Mouse (Mus musculus) neural tube, embryonic 13.5 days (tissue): ENCODE data around the gene Tgm1. TPM values are rescaled to one million over a fixed set of nuclear protein-coding genes. Genes with fewer than 3 reads are reported as not detected.

Source experiments
- ATAC-seq: fragments of 200-750 bp; cut with Nextera tagmentation; 2 replicates; pipeline ENCODE4 v1.8.0; 2017; ENCODE audit warnings: low read depth, mild to moderate bottlenecking, moderate TSS enrichment, moderate library complexity
- H3K27ac ChIP-seq: fragments of 300-500 bp; sonication (generic); replicated peaks from 2 replicates; pipeline ENCODE4 v1.5.1; 2015; ENCODE audit warnings: moderate library complexity, mild to moderate bottlenecking, inconsistent platforms
- H3K27me3 ChIP-seq: fragments of 300-500 bp; sonication (generic); 2 replicates; pipeline ENCODE4 v1.6.1; 2015; ENCODE audit warnings: mild to moderate bottlenecking, inconsistent platforms
- H3K36me3 ChIP-seq: fragments of 300-500 bp; sonication (generic); 2 replicates; pipeline ENCODE4 v1.6.1; 2015; ENCODE audit warnings: mild to moderate bottlenecking, inconsistent platforms
- H3K4me1 ChIP-seq: fragments of 300-500 bp; sonication (generic); replicated peaks from 2 replicates; pipeline ENCODE4 v1.6.1; 2015; ENCODE audit warnings: inconsistent platforms
- H3K4me2 ChIP-seq: fragments of 300-500 bp; sonication (generic); 2 replicates; pipeline ENCODE4 v1.6.1; 2015; ENCODE audit warnings: inconsistent platforms, mild to moderate bottlenecking, moderate library complexity
- H3K4me3 ChIP-seq: fragments of 300-500 bp; sonication (generic); 2 replicates; pipeline ENCODE4 v1.5.1; 2015; ENCODE audit warnings: mild to moderate bottlenecking, inconsistent platforms
- H3K9ac ChIP-seq: fragments of 300-500 bp; sonication (generic); 2 replicates; pipeline ENCODE4 v1.6.1; 2015; ENCODE audit warnings: moderate library complexity, mild to moderate bottlenecking, inconsistent platforms
- H3K9me3 ChIP-seq: fragments of 300-500 bp; sonication (generic); 2 replicates; pipeline ENCODE4 v1.6.1; 2016; ENCODE audit warnings: inconsistent platforms
- WGBS: fragments of 180-500 bp; shearing (Covaris S2); methylation state at CpG from one replicate; pipeline ENCODE4 v1.1.7; 2015; 5-methylcytosine and 5-hydroxymethylcytosine counted together
- polyA plus RNA-seq: library from polyadenylated mRNA; unstranded; fragments of >200 nt; fragmentation: Nextera tagmentation; extraction: Ambion mirVana; gene quantifications from 2 replicates; pipeline ENCODE4 v1.2.1, GENCODE M21; 2015

Tgm1 gene
- polyA plus RNA-seq, 1 experiment from 2014 or later, result 0.66 TPM

GRCm38 (mm10) chr14:55702761-55703160 lies 11.0 kb downstream of the Tgm1 start:
- H3K27me3 ChIP-seq, result no peaks in the 10 kb centered on the region
- H3K9me3 ChIP-seq, result no peaks in the 10 kb centered on the region
- H3K4me2 ChIP-seq, result no peak overlapping the region
- H3K4me3 ChIP-seq, result no peak overlapping the region
- 59% methylated on average over 6 of the region's 6 CpGs for WGBS
- no peak overlapping the region for H3K9ac ChIP-seq
- ATAC-seq, result no peak
- H3K36me3 ChIP-seq, result no peaks in the 10 kb centered on the region
- no peaks in the 10 kb centered on the region for H3K4me1 ChIP-seq
- no peak overlapping the region for H3K27ac ChIP-seq

GRCm38 (mm10) chr14:55701131-55701530 lies 12.6 kb downstream of the Tgm1 start:
- Histone ChIP-seq H3K9ac (no peak overlapping the region), H3K9me3 (no peaks in the 10 kb centered on the region), H3K27ac (no peak overlapping the region), H3K36me3 (no peaks in the 10 kb centered on the region), H3K4me1 (no peaks in the 10 kb centered on the region), H3K4me2 (no peak overlapping the region), H3K4me3 (no peak overlapping the region), H3K27me3 (no peaks in the 10 kb centered on the region)
- no peak for ATAC-seq
- 75% methylated on average over 9 of the region's 9 CpGs for WGBS

GRCm38 (mm10) chr14:55697226-55697625 lies 16.5 kb downstream of the Tgm1 start:
- no peak overlapping the region for H3K9ac ChIP-seq
- H3K4me2 ChIP-seq, result no peak overlapping the region
- H3K27me3 ChIP-seq, result no peaks in the 10 kb centered on the region
- no peak for ATAC-seq
- H3K4me3 ChIP-seq, result no peak overlapping the region
- no peaks in the 10 kb centered on the region for H3K9me3 ChIP-seq
- WGBS, result 87% methylated on average over 4 of the region's 4 CpGs
- H3K27ac ChIP-seq, result no peak overlapping the region
- no peaks in the 10 kb centered on the region for H3K36me3 ChIP-seq
- no peaks in the 10 kb centered on the region for H3K4me1 ChIP-seq

- H3K27ac ChIP-seq, result no peak overlapping the region
- no peak overlapping the region for H3K4me3 ChIP-seq
- ATAC-seq, result no peak
- H3K4me1 ChIP-seq, result no peaks in the 10 kb centered on the region
- H3K9me3 ChIP-seq, result no peaks in the 10 kb centered on the region
- H3K9ac ChIP-seq, result no peak overlapping the region
- H3K4me2 ChIP-seq, result no peak overlapping the region
- WGBS, result 81% methylated on average over 10 of the region's 10 CpGs
- H3K27me3 ChIP-seq, result no peaks in the 10 kb centered on the region
- no peaks in the 10 kb centered on the region for H3K36me3 ChIP-seq
Observed at GRCm38 (mm10) chr14:55689433-55689832, 24.3 kb downstream of the Tgm1 start.

- H3K27me3 ChIP-seq, result no peaks in the 10 kb centered on the region
- peaks cover 14% of the 10 kb centered on the region for H3K4me1 ChIP-seq
- peak overlapping the region; percentile 92 for H3K4me2 ChIP-seq
- H3K4me3 ChIP-seq, result peak overlapping the region; percentile 81
- peak; percentile 40; the same call in 1 of the 2 replicates for ATAC-seq
- peak overlapping the region; percentile 61 for H3K9ac ChIP-seq
- H3K36me3 ChIP-seq, result peaks cover 31% of the 10 kb centered on the region
- no peaks in the 10 kb centered on the region for H3K9me3 ChIP-seq
- H3K27ac ChIP-seq, result peak overlapping the region; percentile 79; the same call in 1 of the 2 replicates
- 24% methylated on average over 3 of the region's 3 CpGs for WGBS
Observed at GRCm38 (mm10) chr14:55682118-55682493, 31.6 kb downstream of the Tgm1 start.

- Histone ChIP-seq H3K36me3 (peaks cover 38% of the 10 kb centered on the region), H3K9me3 (no peaks in the 10 kb centered on the region), H3K4me3 (peak within 1 kb of the TSS; percentile 81), H3K4me1 (peaks cover 14% of the 10 kb centered on the region), H3K4me2 (peak within 1 kb of the TSS; percentile 92), H3K9ac (peak within 1 kb of the TSS; percentile 78), H3K27ac (peak within 1 kb of the TSS; percentile 79), H3K27me3 (no peaks in the 10 kb centered on the region)
- under 1% methylated on average over 66 of the region's 66 CpGs for WGBS
- peak; percentile 99 for ATAC-seq
Observed at GRCm38 (mm10) chr14:55681160-55682117, 32.3 kb downstream of the Tgm1 start, which contains the start of gene Tinf2. Tinf2 (minus strand) TSS chr14:55681820.

GRCm38 (mm10) chr14:55677615-55678014 lies 36.1 kb downstream of the Tgm1 start:
- no peaks in the 10 kb centered on the region for H3K9me3 ChIP-seq
- H3K4me1 ChIP-seq, result peaks cover 19% of the 10 kb centered on the region
- ATAC-seq, result no peak
- WGBS, result 88% methylated on average over 4 of the region's 4 CpGs
- no peak overlapping the region for H3K27ac ChIP-seq
- H3K36me3 ChIP-seq, result peaks cover 52% of the 10 kb centered on the region
- H3K4me3 ChIP-seq, result no peak overlapping the region
- no peak overlapping the region for H3K4me2 ChIP-seq
- H3K27me3 ChIP-seq, result no peaks in the 10 kb centered on the region
- H3K9ac ChIP-seq, result no peak overlapping the region

GRCm38 (mm10) chr14:55672741-55673060 lies 41.0 kb downstream of the Tgm1 start:
- no peak for ATAC-seq
- Histone ChIP-seq H3K4me2 (peak overlapping the region; percentile 77), H3K27ac (no peak overlapping the region), H3K4me1 (peaks cover 31% of the 10 kb centered on the region), H3K27me3 (no peaks in the 10 kb centered on the region), H3K9ac (peak overlapping the region; percentile 83), H3K36me3 (peaks cover 36% of the 10 kb centered on the region), H3K9me3 (no peaks in the 10 kb centered on the region), H3K4me3 (peak overlapping the region; percentile 72)
- 82% methylated on average over 7 of the region's 7 CpGs for WGBS

- peaks cover 31% of the 10 kb centered on the region for H3K4me1 ChIP-seq
- peak within 1 kb of the TSS; percentile 87 for H3K27ac ChIP-seq
- no peaks in the 10 kb centered on the region for H3K27me3 ChIP-seq
- peak within 1 kb of the TSS; percentile 77 for H3K4me2 ChIP-seq
- H3K36me3 ChIP-seq, result peaks cover 30% of the 10 kb centered on the region
- ATAC-seq, result peak; percentile 98
- H3K9ac ChIP-seq, result peak within 1 kb of the TSS; percentile 83
- no peaks in the 10 kb centered on the region for H3K9me3 ChIP-seq
- WGBS, result 1% methylated on average over 38 of the region's 38 CpGs
- peak within 1 kb of the TSS; percentile 72 for H3K4me3 ChIP-seq
Observed at GRCm38 (mm10) chr14:55671833-55672740, 41.6 kb downstream of the Tgm1 start, which contains the start of the genes Gmpr2 and Nedd8. Gmpr2 (plus strand) TSS chr14:55671941. Nedd8 (minus strand) TSS chr14:55672124.

GRCm38 (mm10) chr14:55671486-55671832 lies 42.3 kb downstream of the Tgm1 start:
- peak; percentile 72 for ATAC-seq
- no peaks in the 10 kb centered on the region for H3K27me3 ChIP-seq
- 1% methylated on average over 12 of the region's 12 CpGs for WGBS
- peak overlapping the region; percentile 77 for H3K4me2 ChIP-seq
- peaks cover 29% of the 10 kb centered on the region for H3K36me3 ChIP-seq
- H3K9me3 ChIP-seq, result no peaks in the 10 kb centered on the region
- H3K4me3 ChIP-seq, result peak overlapping the region; percentile 72
- H3K4me1 ChIP-seq, result peaks cover 31% of the 10 kb centered on the region
- peak overlapping the region; percentile 87 for H3K27ac ChIP-seq
- peak overlapping the region; percentile 83 for H3K9ac ChIP-seq

GRCm38 (mm10) chr14:55660636-55661035 lies 53.1 kb downstream of the Tgm1 start:
- Histone ChIP-seq H3K4me1 (peaks cover 16% of the 10 kb centered on the region), H3K9ac (no peak overlapping the region), H3K27ac (no peak overlapping the region), H3K9me3 (no peaks in the 10 kb centered on the region), H3K4me2 (peak overlapping the region; percentile 68), H3K36me3 (peaks cover 43% of the 10 kb centered on the region), H3K4me3 (peak overlapping the region; percentile 71), H3K27me3 (no peaks in the 10 kb centered on the region)
- peak; percentile 24; the same call in 1 of the 2 replicates for ATAC-seq
- WGBS, result 48% methylated on average over 2 of the region's 2 CpGs
